Mouse (Mus musculus): ENCODE measurements at regions not wholly inside any gene's neighbourhood (a gene's known extent, or its start where the extent isn't known, plus 50 kb on each side); places are given as distances from the start of the nearest gene placed in this dataset.

- dilution Hi-C loops (cut with MboI; ENCODE audit: extremely low pct_ligation_motif_present, extremely low pct_unique_long_range_greater_than_20kb, low sequenced_read_pairs): no loop called here
- H3K4me3 ChIP-seq (replicated peaks in 1 of 3; ENCODE audit: low read depth in 2 of 3, low read length in 2 of 3, poor library complexity in 1 of 3): no peak overlapping the region
- no peak overlapping the region for H3K27ac ChIP-seq (ENCODE audit: insufficient read depth, low read depth)
- no peak overlapping the region for H3K9ac ChIP-seq (ENCODE audit: insufficient read depth, low read depth)
- TF ChIP-seq ZMIZ1 (IDR thresholded peaks at IDR 0.05; ENCODE audit: low read depth, low read length) (no peak), BHLHE40 (IDR thresholded peaks at IDR 0.05; ENCODE audit: low read depth, low read length) (no peak), JUN (IDR thresholded peaks at IDR 0.05; ENCODE audit: insufficient read depth, low read depth, low read length) (no peak), MAFK (IDR thresholded peaks at IDR 0.05; ENCODE audit: insufficient replicate concordance, low read length) (no peak), NELFE (IDR thresholded peaks at IDR 0.05; ENCODE audit: low read depth, low read length) (no peak), E2F4 (IDR thresholded peaks at IDR 0.05; ENCODE audit: insufficient replicate concordance, low read depth, low read length) (no peak), CTCF (conservative IDR thresholded peaks at IDR 0.05 in 1 of 2, IDR thresholded peaks at IDR 0.05 in 1 of 2; ENCODE audit: low read depth in 2 of 2, low read length in 2 of 2) (no peak), TBP (conservative IDR thresholded peaks at IDR 0.05; ENCODE audit: low read depth, low read length) (no peak), ELF1 (IDR thresholded peaks at IDR 0.05; ENCODE audit: low read depth, low read length) (no peak), PAX5 (IDR thresholded peaks at IDR 0.05; ENCODE audit: low read length) (no peak), USF1 (IDR thresholded peaks at IDR 0.05; ENCODE audit: low read depth, low read length) (no peak), GABPA (IDR thresholded peaks at IDR 0.05; ENCODE audit: insufficient replicate concordance, low read depth, low read length) (no peak), RCOR1 (conservative IDR thresholded peaks at IDR 0.05; ENCODE audit: low read depth, low read length) (no peak), SMC3 (IDR thresholded peaks at IDR 0.05; ENCODE audit: low read depth, low read length) (no peak), MXI1 (IDR thresholded peaks at IDR 0.05; ENCODE audit: low read depth, low read length) (no peak), USF2 (conservative IDR thresholded peaks at IDR 0.05; ENCODE audit: low read depth, low read length) (no peak)
- no peaks in the 10 kb centered on the region for H3K4me1 ChIP-seq (ENCODE audit: control insufficient read depth in 1 of 2, insufficient read depth in 2 of 2)
- no peak for DNase-seq (ENCODE audit: extremely low read depth)
- H3K27me3 ChIP-seq (replicated peaks): no peaks in the 10 kb centered on the region
- no peaks in the 10 kb centered on the region for H3K9me3 ChIP-seq (replicated peaks; ENCODE audit: low read length)
- no peaks in the 10 kb centered on the region for H3K36me3 ChIP-seq (replicated peaks in 1 of 2; ENCODE audit: control insufficient read depth in 1 of 2, insufficient read depth in 1 of 2, low read length in 1 of 2)
- no peaks in the 10 kb centered on the region for H3K79me2 ChIP-seq (replicated peaks; ENCODE audit: control insufficient read depth, extremely low read depth, insufficient read depth, poor library complexity, severe bottlenecking)
- in situ Hi-C loops (cut with MboI; ENCODE audit: low pct_ligation_motif_present, low pct_unique_long_range_greater_than_20kb, low sequenced_read_pairs): no loop called here
- H3K4me2 ChIP-seq (ENCODE audit: insufficient read depth, low read depth, poor library complexity, severe bottlenecking): no peak overlapping the region
Measured at GRCm38 (mm10) chr3:83516614-83517013, 249.5 kb upstream of the Sfrp2 start.

- dilution Hi-C loops (cut with MboI; ENCODE audit: extremely low pct_ligation_motif_present, extremely low pct_unique_long_range_greater_than_20kb, low sequenced_read_pairs): no loop called here
- H3K4me1 ChIP-seq (ENCODE audit: control insufficient read depth in 1 of 2, insufficient read depth in 2 of 2): no peaks in the 10 kb centered on the region
- H3K9ac ChIP-seq (ENCODE audit: insufficient read depth, low read depth): no peak overlapping the region
- H3K9me3 ChIP-seq (replicated peaks; ENCODE audit: low read length): no peaks in the 10 kb centered on the region
- H3K4me3 ChIP-seq (replicated peaks in 1 of 3; ENCODE audit: low read depth in 2 of 3, low read length in 2 of 3, poor library complexity in 1 of 3): no peak overlapping the region
- no peak for DNase-seq (ENCODE audit: extremely low read depth)
- no peak overlapping the region for H3K4me2 ChIP-seq (ENCODE audit: insufficient read depth, low read depth, poor library complexity, severe bottlenecking)
- H3K27ac ChIP-seq (ENCODE audit: insufficient read depth, low read depth): no peak overlapping the region
- no peaks in the 10 kb centered on the region for H3K79me2 ChIP-seq (replicated peaks; ENCODE audit: control insufficient read depth, extremely low read depth, insufficient read depth, poor library complexity, severe bottlenecking)
- no peaks in the 10 kb centered on the region for H3K27me3 ChIP-seq (replicated peaks)
- H3K36me3 ChIP-seq (replicated peaks in 1 of 2; ENCODE audit: control insufficient read depth in 1 of 2, insufficient read depth in 1 of 2, low read length in 1 of 2): no peaks in the 10 kb centered on the region
- in situ Hi-C loops (cut with MboI; ENCODE audit: low pct_ligation_motif_present, low pct_unique_long_range_greater_than_20kb, low sequenced_read_pairs): no loop called here
- TF ChIP-seq MEF2A (IDR thresholded peaks at IDR 0.05; ENCODE audit: borderline replicate concordance, low read depth, low read length): no peak
- TF ChIP-seq USF1 (IDR thresholded peaks at IDR 0.05; ENCODE audit: low read depth, low read length): no peak
- TF ChIP-seq HCFC1 (IDR thresholded peaks at IDR 0.05; ENCODE audit: low read depth, low read length): no peak
- TF ChIP-seq RAD21 (IDR thresholded peaks at IDR 0.05; ENCODE audit: low read depth, low read length): no peak
- TF ChIP-seq GABPA (IDR thresholded peaks at IDR 0.05; ENCODE audit: insufficient replicate concordance, low read depth, low read length): no peak
- TF ChIP-seq SIN3A (IDR thresholded peaks at IDR 0.05; ENCODE audit: low read length): no peak
- no peak for TF ChIP-seq NRF1 (IDR thresholded peaks at IDR 0.05; ENCODE audit: low read depth, low read length)
- TF ChIP-seq MAZ (IDR thresholded peaks at IDR 0.05; ENCODE audit: low read depth, low read length): no peak
- TF ChIP-seq MAX (IDR thresholded peaks at IDR 0.05; ENCODE audit: low read length): no peak
- TF ChIP-seq RCOR1 (conservative IDR thresholded peaks at IDR 0.05; ENCODE audit: low read depth, low read length): no peak
- no peak for TF ChIP-seq UBTF (IDR thresholded peaks at IDR 0.05; ENCODE audit: low read depth, low read length)
- TF ChIP-seq POLR2AphosphoS2 (IDR thresholded peaks at IDR 0.05; ENCODE audit: low read depth, low read length): no peak
- no peak for TF ChIP-seq CHD2 (IDR thresholded peaks at IDR 0.05; ENCODE audit: low read length)
- no peak for TF ChIP-seq JUN (IDR thresholded peaks at IDR 0.05; ENCODE audit: insufficient read depth, low read depth, low read length)
- TF ChIP-seq ETS1 (conservative IDR thresholded peaks at IDR 0.05; ENCODE audit: low read depth, low read length): no peak
Measured at GRCm38 (mm10) chr3:83517914-83518635, 248.0 kb upstream of the Sfrp2 start.

Data from CH12.LX (cell line).